Mouse (Mus musculus) thymus, postnatal 10 days (tissue): ENCODE measurements around the gene Tyw1.

ENCODE experiments used
- DNase-seq, 2 experiments: peaks; one replicate each; pipeline ENCODE4 v3.0.0; 2021; ENCODE audit warnings: low spot score in 2 of 2

Tyw1 gene

DNA sequence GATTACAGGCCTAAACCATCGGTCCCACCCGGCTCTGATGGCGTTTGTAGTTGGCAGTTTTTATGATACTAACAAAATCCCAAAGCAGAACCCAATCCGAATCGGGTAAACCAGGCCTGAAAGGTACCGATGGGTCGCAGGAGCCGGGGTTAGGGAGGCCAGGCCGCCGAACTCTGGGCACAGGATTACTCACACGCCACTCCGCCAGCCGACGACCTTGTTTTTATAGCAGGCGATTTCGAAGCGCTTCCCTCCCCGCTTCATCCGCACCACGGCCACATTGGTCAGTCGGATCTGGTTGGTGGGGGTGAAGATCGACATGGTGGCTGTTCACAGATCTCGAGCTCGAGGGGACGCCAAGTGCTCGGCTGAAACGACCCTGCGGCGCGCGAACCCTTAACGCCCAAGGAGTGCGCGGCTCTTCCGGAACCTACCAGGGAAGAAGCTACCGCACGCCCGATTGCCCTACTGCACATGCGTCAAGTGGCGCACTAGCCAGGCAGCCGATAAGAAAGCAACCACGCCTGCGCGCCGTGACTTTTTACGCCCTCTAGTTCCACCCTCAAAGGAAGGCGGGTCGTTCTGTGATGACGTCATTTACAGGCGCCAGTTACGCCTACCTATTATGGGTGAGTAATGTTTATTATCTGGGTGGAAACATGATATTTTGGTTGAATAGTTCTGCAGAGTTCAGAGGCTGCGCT is at the start of gene Tyw1, which contains the start of gene Sbds:
TSS of gene Tyw1 (plus strand) at position 603 of the 704 bp plus-strand sequence.
TSS of gene Sbds (minus strand) at position 514 of the 704 bp plus-strand sequence.
- peak; percentile 96 for DNase-seq

DNA sequence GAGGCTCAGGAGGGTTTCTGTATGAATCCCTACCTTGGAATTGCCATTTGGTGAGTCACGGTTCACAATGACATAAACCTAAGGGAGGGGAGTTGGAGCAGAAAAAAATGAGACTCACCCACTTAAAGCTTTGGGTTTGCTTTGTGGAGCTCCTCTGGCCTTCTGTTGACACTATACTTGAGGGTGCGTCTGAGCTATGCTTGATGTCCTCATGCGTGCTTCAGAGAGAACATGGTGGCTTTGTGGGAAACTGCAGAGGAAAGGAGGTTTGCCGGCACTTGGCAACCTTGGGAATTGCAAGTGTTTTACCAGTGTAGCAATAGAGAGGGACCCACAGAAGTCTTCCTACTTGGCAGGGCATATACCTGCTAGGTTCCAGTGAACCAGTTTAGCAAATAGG is 48.1 kb upstream of the Tyw1 start:
- DNase-seq, result no peak

DNA sequence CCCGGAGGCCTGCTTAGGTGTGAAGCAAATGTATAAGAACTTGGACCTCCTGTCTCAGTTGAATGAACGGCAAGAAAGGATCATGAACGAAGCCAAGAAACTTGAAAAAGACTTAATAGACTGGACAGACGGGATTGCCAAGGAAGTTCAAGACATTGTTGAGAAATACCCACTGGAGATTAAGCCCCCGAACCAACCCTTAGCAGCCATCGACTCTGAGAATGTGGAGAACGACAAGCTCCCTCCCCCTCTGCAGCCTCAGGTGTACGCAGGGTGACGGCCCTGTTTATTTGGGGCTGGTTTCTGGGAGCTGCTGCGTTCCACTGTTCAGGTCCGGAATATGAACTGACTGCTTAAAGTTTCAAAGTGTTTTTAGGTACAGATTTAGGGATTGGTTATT is 42.5 kb upstream of the Tyw1 start:
- DNase-seq, result no peak

DNA sequence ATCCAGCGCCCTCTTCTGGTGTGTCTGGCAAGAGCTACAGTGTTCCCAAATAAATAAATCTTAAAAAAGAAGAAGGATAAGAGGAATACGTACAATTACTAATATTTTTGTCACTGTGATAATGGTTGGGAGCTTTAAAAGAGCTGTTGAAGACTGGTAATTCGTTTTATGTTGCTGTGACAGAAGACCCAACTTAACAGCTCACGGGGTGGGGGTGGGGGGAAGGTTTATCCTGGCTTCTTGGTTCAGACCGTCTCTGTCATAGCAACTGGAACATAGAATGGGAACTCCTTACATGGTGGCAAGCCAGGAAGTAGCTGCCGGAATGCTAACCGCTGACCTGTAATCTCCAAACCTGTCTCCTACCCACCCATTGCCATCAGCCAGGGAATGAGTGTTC is 38.6 kb upstream of the Tyw1 start, which contains the start of gene Tmem248:
TSS of gene Tmem248 (plus strand) at position 301 of the 400 bp plus-strand sequence.
- DNase-seq, result no peak

DNA sequence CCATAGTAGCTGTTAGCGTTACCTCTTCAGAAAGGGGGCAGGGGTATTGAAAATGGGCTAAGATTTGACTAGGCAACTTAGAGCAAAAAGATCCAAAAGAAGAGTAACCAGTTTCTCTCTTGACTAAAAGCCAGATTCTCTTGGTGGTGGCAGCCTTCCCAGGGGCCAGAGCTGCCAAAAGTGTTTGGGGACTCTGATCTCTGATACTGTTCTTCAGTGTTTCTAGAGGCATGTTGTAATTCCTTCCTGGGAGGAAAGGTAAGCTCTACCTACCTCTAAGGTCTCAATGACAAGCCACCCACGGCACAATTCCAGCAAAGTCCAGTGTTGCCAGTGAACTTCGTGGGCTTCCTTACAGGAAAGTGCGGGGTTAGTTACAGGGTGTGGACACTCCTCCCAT is 38.0 kb upstream of the Tyw1 start:
- no peak for DNase-seq

DNA sequence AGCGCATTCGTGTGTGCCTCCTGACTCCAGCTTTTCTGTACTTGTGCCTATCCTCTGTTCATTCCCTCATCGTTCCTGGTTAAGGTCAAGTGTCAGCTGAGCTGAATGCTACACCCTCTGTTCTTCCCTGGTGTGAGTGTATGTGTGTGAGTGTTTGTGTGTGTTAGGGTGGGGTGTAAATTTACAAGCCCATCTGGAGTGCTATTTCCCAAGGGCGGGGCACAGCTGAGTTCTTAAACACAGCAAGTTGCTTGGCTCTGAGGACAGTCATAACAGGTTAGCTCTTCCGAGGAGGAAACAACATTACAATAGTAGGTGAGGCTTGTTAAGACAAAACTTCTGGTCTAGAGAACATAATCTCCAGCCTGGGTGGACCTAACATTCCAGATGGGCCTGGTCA is 37.1 kb upstream of the Tyw1 start:
- no peak for DNase-seq

DNA sequence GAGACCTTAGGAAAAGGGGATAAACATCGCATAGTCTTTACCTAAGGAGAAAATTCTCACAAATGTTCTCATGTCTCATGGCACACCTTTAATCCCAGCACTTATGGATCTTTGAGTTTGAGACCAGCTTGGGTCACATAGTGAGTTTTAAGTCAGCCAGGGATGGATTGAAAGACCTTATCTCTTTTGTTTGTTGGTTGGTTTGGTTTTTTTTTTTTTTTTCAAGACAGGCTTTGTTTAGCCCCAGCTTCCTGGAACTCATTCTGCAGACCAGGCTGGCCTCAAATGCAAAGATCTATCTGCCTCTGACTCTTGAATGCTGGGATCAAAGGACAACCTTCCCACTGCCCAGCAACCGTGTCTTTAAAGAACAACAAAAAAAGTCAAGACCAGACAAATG is 34.1 kb upstream of the Tyw1 start:
- no peak for DNase-seq

DNA sequence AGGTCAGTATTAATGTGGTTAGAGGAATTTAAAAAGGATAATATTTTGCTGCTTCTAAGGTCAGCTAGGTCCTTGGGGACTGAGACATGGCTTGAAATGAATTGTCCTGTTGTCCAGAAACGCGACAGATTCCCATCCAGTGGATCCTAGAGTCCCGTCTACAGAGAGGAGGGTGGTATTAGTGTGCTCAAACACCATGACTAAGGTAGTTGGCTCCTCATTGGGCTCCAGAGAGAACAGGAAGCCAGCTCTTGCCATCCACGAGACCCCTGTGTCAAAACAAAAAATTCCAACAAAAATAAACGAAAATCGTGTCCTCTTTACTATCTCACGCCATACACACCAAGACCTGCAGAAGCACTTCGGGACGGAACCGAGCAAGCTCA is 33.7 kb upstream of the Tyw1 start:
- DNase-seq, result no peak

DNA sequence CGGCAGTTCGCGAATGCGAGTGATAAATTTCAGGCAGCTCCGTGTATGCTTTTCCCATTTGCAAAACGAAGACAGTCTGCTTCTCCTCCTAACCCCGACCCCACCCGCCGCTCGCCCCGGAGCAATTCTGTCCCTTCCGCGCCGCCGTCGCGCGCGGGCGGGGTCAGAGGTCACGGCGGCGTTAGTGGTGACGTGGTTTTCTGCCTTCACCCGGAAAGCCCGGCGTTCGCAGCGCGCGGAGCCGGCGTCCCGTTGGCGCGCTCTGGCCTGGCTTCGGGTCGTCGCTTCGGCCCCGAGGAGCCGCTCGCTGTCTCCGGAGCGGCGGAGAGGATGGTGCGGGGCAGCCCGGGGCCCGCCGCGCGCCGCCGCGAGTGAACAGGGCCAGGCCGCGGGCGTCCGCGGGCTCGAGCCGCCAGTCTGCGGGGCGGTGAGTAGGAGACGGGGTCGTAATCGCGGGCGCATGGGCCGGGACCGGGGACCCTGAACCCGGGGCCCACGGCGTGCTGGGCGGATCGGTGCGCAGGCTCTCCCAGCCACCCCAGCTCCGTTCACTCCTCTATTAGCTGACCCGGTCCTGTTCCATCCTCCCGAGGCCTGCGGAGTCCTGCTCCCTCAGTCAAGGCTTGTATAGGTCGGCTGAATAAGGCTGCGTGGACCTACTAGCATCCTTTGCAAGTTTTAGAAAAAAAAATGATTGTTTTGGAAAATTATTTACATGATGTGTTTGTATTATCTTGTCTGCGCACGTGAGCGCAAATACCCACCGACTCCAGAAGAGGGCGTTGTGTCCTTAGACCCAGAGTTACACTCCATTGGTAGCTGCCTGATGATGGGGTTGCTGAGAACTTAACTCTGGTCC is 33.0 kb upstream of the Tyw1 start:
- peak; percentile 94 to 96 for DNase-seq

DNA sequence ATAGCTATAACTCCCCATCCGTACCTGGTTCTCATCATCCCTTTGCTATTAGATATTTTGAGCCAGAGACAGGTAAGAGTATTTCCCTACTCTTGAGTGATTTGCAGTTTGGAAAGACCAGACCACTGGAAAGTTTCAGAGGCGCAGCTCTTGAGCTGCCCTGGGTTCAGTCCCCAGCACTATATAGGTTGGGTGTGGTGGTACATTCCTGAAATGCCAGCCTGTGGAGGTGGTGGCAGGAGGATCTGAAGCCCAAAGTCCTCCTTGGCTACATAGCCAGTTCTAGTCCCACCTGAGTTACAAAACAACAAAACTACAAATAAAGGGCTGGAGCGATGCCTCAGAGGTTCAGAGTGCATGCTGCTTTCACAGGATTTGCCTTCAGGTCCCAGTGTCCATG is 28.6 kb upstream of the Tyw1 start:
- no peak for DNase-seq

DNA sequence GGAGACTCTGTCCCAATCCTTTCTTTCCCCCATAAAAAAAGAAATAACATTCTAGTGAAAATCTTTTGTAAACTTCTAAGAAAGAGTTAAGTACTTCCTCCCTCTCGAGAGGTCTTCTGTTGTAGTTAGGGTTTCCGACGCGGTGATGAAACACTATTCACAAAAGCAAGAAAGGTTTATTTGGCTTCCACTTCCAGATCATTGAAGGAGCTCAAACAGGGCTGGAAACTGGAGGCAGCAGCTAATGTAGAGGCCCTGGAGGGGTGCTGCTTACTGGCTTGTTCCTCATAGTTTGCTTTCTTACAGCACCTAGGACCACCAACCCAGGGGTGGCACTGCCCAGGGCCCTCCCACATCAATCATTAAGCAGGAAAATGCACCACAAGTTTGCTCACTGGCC is 27.3 kb upstream of the Tyw1 start:
- no peak for DNase-seq

DNA sequence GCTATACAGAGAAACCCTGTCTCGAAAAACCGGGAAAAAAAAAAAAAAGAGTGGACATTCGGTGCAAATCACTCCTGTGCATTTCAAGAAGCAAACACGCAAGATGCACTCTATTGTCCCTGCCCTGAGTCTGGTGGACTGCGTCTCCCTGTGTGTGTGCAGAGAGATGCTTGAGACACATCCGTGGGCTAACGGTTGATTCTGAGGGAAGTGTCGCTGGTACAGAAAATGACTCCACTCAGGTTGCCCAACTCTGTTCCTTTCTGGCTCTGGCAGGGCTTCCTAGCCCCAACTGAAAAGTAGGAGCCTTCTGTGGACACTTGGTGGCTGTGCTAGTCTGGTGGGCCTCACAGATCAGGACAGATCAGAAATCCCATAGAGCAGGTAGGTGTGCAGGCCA is 19.1 kb upstream of the Tyw1 start:
- no peak for DNase-seq

DNA sequence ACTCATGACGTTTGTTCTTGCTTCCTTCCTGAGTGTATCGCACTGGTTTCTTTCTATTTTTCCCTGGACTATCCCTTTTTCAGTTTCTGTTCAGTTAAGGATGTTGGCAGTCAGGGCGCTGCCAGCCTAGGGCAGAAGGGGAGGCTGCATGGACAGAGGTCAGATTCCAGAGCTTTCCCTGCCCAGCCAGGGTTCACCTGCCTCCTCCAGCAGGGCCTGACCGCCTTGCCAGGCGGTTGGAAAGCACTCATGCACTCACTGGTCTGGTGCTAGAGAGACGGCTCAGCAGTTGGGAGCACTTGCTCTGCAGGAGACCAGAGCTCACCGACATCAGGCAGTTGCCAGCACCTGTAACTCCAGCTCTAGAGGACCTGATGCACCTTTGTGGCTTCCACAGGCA is 16.2 kb upstream of the Tyw1 start:
- no peak for DNase-seq

DNA sequence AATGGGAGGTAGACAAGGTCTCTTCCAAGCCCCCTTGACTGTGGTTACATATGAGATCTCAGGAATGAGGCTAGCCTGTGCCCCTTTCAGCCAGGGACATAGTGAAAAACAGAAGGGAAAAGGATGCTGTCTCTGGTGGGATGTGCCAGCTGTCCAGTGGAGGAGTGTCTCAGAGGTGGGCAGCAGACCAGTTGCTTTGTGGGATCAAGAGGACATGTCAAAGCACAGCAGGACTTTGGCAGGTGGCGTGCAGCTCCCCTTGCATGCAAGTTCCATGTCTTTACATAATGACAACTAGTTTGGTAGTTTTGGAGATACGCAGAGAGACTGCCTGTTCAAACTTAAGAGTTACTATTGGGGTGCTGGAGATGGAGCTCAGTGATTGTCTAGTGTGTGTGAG is 15.6 kb upstream of the Tyw1 start:
- no peak for DNase-seq

DNA sequence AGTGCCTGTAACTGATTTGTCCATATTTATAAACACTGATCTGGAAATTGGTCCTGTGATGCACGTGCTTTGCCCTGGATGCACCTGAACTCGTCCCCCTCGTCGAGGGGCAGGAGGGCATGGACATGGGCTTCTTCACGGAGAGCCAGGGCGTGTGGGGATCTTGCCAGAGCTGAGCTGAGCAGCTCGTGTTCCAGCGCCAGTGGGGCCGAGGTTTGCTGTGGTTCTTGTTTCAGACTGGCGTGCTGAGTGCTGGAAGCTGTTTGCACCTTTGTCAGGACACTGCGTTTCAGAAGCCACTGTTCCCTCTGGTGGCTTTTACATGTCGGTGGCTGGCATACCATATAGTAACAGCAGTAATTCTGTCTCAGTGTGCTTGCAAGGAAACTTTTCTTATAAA is 14.0 kb upstream of the Tyw1 start:
- no peak for DNase-seq

DNA sequence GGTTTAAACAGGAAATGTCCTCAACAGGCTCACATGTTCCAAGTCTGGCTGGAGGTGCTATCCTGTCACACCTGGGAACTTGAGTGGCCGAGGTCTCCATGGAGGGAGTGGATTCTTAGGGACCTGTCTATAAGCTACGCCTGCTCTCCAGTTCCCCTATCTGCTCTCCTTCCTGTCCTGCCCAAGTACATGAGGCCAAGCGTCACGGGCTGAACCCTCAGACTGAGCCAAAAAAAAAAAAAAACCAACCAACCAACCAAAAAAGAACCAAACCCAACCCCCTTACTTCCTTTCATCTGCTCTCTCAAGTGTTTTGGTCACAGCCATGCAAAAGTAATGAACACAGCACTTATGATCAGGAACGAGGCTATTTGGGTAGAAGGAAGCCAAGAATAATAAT is 7.6 kb upstream of the Tyw1 start:
- DNase-seq, result no peak

DNA sequence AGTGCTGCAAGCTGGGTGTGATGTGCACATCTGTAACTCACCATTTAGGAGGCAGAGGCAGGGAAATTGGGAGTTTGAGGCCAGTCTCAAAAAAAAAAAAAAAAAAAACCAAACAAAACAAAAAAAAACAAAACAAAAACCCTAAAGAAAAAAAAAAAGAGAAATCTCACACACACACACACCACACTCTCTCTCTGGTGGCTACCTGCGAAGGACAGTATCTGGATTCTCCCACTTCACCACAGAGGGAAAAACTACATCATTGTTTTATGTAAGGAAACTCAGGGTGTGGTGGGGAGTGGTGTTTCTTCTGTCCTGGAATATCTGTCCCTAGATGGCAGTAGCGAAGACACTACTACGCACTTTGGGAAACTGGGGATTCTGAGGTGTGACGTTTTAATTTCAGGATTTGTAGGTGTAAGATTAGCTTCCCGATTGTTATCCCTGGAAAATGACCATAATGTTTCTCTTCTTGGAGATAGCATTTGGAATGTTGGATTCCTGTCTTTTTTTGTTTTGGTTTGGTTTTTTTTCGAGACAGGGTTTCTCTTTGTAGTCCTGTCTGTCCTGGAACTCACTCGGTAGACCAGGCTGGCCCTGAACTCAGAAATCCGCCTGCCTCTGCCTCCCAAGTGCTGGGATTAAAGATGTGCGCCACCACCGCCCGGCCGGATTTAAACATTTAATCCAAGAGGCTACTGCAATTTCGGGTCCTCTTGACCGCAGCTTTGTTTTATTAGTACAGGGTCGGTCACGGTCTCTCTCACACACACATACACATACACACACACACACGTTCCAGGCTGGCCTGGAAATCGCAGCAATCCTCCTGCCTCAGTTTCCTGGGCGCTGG is 1.0 kb upstream of the Tyw1 start:
- DNase-seq, result no peak

DNA sequence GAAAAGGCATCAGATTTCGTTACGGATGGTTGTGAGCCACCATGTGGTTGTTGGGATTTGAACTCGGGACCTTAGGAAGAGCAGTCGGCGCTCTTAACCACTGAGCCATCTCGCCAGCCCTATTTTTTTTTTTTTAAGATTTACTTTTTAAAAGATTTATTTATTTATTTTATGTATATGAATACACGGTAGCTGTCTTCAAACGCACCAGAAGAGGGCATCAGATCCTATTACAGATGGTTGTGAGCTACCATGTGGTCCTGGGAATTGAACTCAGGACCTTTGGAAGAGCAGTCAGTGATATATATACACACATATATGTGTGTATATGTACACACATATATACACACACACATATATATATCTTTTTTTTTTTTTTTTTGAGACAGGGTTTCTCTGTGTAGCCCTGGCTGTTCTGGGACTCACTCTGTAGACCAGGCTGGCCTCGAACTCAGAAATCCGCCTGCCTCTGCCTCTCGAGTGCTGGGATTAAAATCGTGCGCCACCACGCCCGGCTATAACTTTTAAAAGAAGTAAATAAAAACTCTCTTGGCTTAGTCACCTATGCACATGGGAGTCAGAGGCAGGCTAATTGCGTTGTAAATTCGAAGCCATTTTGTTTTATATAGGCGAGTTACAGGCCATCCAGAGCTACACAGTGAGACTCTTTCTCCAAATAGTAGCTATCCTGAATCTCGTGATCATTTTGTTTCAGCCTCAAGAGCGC is 543 bp downstream of the Tyw1 start:
- peak in 1 of 2 experiments; percentile 9 for DNase-seq

DNA sequence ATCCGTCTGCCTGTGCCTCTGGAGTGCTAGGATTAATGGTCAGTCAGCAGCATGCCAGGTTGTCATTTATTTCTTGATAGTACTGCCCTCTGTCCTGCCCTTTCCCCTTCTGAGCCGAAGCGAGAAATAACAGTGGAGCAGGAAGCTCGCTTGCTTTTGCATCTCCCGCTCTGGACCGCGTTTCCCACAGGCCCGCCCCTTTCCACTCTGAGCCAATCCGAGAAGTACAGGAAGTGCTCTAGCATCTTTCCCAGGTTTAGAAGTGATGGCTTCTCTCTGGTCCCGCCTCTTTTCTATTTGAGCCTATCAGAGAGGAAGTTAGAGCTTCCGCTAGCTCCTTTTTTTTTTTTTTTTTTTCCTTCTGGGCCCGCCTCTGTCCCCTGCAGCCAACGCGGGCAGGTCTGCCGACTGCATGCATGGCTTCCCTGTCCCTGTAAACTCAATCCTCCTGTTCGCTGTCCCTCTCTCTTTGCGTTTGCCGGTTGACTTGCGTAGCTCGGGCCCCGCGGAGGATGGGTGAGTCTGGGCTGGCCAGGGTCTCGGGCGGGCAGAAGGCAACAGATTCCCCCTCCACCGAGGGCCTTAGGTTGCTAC is 1.4 kb downstream of the Tyw1 start:
- DNase-seq, result peak; percentile 91 to 93

DNA sequence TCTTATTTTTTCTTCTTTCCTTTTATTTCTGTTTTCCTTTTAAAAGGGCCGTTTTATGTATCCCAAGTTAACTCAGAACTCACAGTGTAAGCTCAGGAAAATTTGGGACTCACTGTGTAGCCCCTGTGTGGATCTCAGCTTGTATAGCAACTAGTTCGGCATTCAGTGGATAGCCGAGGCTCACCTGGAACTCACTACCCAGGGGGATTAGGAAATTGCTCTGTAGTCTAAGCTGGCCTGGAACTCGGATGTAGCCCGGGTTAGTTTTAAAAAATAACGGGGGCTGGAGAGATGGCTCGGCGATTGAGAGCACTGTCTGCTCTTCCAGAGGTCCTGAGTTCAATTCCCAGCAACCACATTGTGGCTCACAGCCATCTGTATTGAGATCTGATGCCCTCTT is 1.9 kb downstream of the Tyw1 start:
- peak in 1 of 2 experiments; percentile 15 for DNase-seq

DNA sequence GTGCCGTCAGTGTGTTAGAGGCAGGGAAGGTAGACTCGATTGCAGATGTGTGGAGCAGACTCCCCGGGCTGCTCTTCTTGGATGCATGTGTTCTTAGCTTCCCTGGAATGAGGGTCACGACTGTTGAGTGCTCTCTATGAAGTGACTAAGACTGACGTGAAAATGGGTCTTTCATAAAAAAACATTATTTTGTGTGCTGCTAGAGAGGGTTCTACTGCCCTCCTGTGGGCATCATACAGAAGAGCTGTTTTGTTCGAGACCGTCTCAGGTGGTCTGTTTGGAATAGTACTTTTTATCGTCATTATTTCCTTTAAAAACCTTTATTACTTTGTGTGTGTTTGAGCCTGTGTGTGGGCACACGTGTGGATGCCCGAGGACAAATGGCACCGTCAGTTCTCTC is 8.0 kb downstream of the Tyw1 start:
- DNase-seq, result no peak
